Mouse (Mus musculus) embryonic facial prominence, embryonic 11.5 days (tissue): ENCODE measurements around the gene Anpep. TPM values are rescaled to one million over a fixed set of nuclear protein-coding genes. Genes with fewer than 3 reads are reported as not detected.

Experiments
- ATAC-seq: fragments of 200-750 bp; cut with Nextera tagmentation; replicated peaks from 2 replicates; pipeline ENCODE4 v1.8.0; 2017; ENCODE audit warnings: low read depth; ENCODE audit not compliant: insufficient number of reproducible peaks, low FRiP score, low TSS enrichment
- DNase-seq: peaks from one replicate; pipeline ENCODE4 v3.0.0-alpha.2; 2015; ENCODE audit warnings: low spot score
- H3K27ac ChIP-seq: fragments of 300-500 bp; sonication (generic); replicated peaks from 2 replicates; pipeline ENCODE4 v1.5.1; 2014; ENCODE audit warnings: mild to moderate bottlenecking, low read depth, low read length, control low read depth
- H3K27me3 ChIP-seq: fragments of 300-500 bp; sonication (generic); 2 replicates; pipeline ENCODE4 v1.6.1; 2014; ENCODE audit warnings: mild to moderate bottlenecking, low read length, moderate library complexity, mixed read lengths; ENCODE audit not compliant: control insufficient read depth, insufficient read depth
- H3K36me3 ChIP-seq: fragments of 300-500 bp; sonication (generic); replicated peaks from 2 replicates; pipeline ENCODE4 v1.6.1; 2014; ENCODE audit warnings: low read depth, mild to moderate bottlenecking, low read length, moderate library complexity, mixed read lengths; ENCODE audit not compliant: control insufficient read depth, insufficient read depth
- H3K4me1 ChIP-seq: fragments of 300-500 bp; sonication (generic); 2 replicates; pipeline ENCODE4 v1.6.1; 2014; ENCODE audit warnings: low read length, mixed read lengths; ENCODE audit not compliant: control insufficient read depth, insufficient read depth
- H3K4me2 ChIP-seq: fragments of 300-500 bp; sonication (generic); 2 replicates; pipeline ENCODE4 v1.6.1; 2014; ENCODE audit warnings: low read depth, mild to moderate bottlenecking, control low read depth, low read length, moderate library complexity
- H3K4me3 ChIP-seq: fragments of 300-500 bp; sonication (generic); 2 replicates; pipeline ENCODE4 v1.5.1; 2014; ENCODE audit warnings: low read depth, low read length, control low read depth
- H3K9ac ChIP-seq: fragments of 300-500 bp; sonication (generic); replicated peaks from 2 replicates; pipeline ENCODE4 v1.6.1; 2014; ENCODE audit warnings: mild to moderate bottlenecking, control low read depth, low read length
- H3K9me3 ChIP-seq: fragments of 300-500 bp; sonication (generic); replicated peaks from 2 replicates; pipeline ENCODE4 v1.6.1; 2016; ENCODE audit warnings: mild to moderate bottlenecking, low read length, inconsistent platforms, mixed read lengths; ENCODE audit not compliant: control insufficient read depth
- WGBS: fragments of 180-500 bp; shearing (Covaris S2); extraction: QIAGEN DNeasy Blood & Tissue Kit; methylation state at CpG from one replicate; pipeline ENCODE4 v1.1.7; 2014; 5-methylcytosine and 5-hydroxymethylcytosine counted together
- polyA plus RNA-seq: library from polyadenylated mRNA; unstranded; fragments of >200 nt; fragmentation: Nextera tagmentation; extraction: Ambion mirVana; gene quantifications from 2 replicates; pipeline ENCODE4 v1.2.1, GENCODE M21; 2014

Gene Anpep
- polyA plus RNA-seq, 1 experiment from 2014 or later: 7.5 TPM

DNA sequence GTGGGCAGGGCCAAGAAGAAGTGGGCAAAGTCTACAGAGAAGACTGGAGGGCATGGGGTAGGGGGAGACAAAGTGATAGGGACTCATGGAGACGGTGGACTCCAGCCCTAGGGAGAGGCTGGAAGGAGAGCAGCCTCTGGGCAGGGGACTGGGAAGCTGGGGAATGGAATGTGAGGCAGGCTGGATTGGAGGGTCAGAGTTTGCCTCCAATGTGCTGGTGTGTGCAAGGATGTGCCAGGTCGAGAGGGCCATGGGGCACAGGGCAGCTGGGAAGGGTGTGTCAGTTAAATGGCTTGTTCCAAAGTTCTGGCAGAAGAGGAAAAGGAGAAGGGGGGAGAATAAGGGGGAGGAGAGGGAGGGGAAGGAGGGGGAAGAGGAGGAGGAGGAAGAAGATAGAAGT, 23.6 kb downstream of the Anpep start:
- Histone ChIP-seq H3K27me3 (no peaks in the 10 kb centered on the region), H3K9ac (no peak overlapping the region), H3K4me3 (no peak overlapping the region), H3K9me3 (no peaks in the 10 kb centered on the region), H3K36me3 (no peaks in the 10 kb centered on the region; the same call in 1 of the 2 replicates), H3K27ac (no peak overlapping the region), H3K4me2 (no peak overlapping the region), H3K4me1 (no peaks in the 10 kb centered on the region)
- 57% methylated on average over 2 of the region's 2 CpGs for WGBS
- ATAC-seq (no peak), DNase-seq (no peak)

DNA sequence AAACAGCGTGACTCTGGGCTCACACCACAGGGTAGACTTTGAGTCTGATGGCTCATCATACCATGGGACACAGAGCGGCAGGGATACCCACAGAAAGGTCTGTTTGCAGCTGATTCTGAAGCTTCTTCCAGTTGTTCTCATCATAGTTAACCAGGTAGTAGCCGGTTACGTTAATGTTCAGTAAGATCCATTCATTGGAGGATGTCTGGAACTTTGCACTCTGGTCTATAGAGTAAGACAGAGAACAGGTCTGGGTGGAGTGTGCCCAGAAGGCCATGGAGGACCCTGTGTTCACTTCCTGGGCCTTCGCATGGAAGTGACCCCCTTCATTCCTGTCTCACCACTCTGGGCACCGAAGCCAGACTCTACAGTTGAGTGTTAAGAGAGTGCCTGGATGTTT, 25.7 kb downstream of the Anpep start:
- Histone ChIP-seq H3K27me3 (no peaks in the 10 kb centered on the region), H3K27ac (no peak overlapping the region), H3K36me3 (no peaks in the 10 kb centered on the region), H3K9me3 (no peaks in the 10 kb centered on the region), H3K4me2 (no peak overlapping the region), H3K9ac (no peak overlapping the region), H3K4me3 (no peak overlapping the region), H3K4me1 (no peaks in the 10 kb centered on the region)
- DNase-seq (no peak), ATAC-seq (no peak)
- WGBS: 95% methylated on average over 6 of the region's 6 CpGs

DNA sequence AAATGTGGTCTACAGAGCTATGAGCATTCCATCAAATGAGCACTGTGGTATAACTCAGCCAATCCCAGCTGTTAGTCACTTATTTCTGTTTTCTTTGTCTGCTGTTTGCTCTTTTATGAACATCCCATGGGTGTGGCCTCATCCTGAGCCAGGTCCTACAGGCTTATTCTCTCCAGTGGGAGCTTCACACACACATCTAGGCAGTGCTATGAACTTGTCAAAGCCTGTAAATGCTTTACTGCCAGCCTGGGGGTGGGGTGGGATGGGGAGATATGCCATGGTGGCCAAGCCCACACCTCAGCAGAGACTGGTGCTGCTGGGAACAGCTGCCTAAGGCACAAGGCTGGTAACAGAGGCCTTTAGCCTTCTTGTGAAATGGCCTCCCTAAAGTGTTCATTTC, 27.9 kb downstream of the Anpep start:
- Histone ChIP-seq H3K9me3 (no peaks in the 10 kb centered on the region), H3K27ac (no peak overlapping the region), H3K4me2 (no peak overlapping the region), H3K4me3 (no peak overlapping the region), H3K9ac (no peak overlapping the region), H3K27me3 (no peaks in the 10 kb centered on the region), H3K4me1 (no peaks in the 10 kb centered on the region), H3K36me3 (no peaks in the 10 kb centered on the region)
- DNase-seq: no peak
- no peak for ATAC-seq

DNA sequence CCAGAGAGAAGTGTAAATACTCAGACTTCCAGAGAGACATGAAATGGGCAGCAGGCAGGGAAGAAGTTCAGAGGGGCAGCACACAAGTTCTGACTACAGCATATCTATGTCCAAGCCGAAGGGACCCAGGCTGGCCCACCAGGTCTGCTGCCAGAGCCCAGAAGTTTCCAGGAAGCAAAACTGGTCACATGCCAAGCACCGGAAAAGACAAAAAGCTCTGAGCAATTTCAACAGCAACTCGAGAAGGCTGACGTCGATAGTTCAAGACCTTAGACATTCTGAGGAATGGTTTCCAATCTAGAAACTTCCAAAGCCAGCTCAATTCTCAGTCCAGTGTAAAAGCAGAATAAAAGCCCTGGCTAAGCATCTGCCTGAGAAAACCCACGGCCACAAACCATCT, 29.3 kb downstream of the Anpep start:
- Histone ChIP-seq H3K4me3 (no peak overlapping the region), H3K27ac (no peak overlapping the region), H3K27me3 (no peaks in the 10 kb centered on the region), H3K9me3 (no peaks in the 10 kb centered on the region), H3K4me1 (no peaks in the 10 kb centered on the region), H3K4me2 (no peak overlapping the region), H3K9ac (no peak overlapping the region), H3K36me3 (no peaks in the 10 kb centered on the region)
- ATAC-seq (no peak), DNase-seq (no peak)
- WGBS: 76% methylated on average over 6 of the region's 6 CpGs

DNA sequence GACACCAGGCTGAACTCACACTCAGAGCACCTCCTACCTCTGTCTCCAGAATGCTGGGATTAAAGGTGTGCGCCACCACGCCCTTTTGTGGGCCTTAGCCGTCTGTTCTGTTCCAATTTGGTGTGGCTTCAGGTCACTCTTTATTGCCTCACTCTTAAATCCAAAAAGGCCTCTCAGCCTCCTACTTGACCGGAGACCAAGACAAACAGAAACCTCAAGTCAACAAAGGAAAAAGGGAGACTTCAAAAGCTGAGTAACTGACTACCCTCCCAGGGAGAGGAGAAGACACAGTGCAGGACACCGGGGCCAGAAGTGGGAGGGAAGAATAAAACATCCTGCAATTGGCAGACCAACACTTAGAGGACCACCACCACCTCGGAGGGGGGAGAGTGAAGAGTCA, 29.7 kb downstream of the Anpep start:
- Histone ChIP-seq H3K27ac (no peak overlapping the region), H3K9me3 (no peaks in the 10 kb centered on the region), H3K9ac (no peak overlapping the region), H3K4me1 (no peaks in the 10 kb centered on the region), H3K4me2 (no peak overlapping the region), H3K27me3 (no peaks in the 10 kb centered on the region), H3K4me3 (no peak overlapping the region), H3K36me3 (no peaks in the 10 kb centered on the region)
- ATAC-seq (no peak), DNase-seq (no peak)
- 76% methylated on average over 6 of the region's 6 CpGs for WGBS

DNA sequence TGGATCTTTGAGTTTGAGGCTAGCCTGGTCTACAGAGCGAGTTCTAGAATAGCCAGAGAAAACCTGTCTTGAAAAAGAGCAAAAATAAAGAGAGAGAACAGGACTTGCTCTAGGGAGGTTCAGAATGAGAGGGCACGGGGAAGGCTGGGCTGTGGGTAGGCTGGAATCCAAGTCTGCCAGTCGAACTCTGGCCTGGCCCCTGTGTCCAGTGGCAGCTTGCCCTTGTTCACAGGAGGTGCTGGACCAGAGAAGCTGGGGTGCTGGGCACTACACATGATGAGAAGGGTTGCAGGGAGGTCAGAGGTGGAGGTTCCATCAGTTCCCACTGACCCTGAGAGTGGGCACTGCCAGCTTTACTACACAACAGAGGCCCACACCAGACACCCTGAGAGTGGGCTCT, 32.5 kb downstream of the Anpep start:
- WGBS: 69% methylated on average over 3 of the region's 3 CpGs
- ATAC-seq: no peak
- H3K4me3 ChIP-seq: no peak overlapping the region
- no peaks in the 10 kb centered on the region for H3K27me3 ChIP-seq
- no peak overlapping the region for H3K27ac ChIP-seq
- H3K9ac ChIP-seq: no peak overlapping the region
- H3K9me3 ChIP-seq: no peaks in the 10 kb centered on the region
- no peaks in the 10 kb centered on the region for H3K36me3 ChIP-seq
- H3K4me1 ChIP-seq: no peaks in the 10 kb centered on the region
- H3K4me2 ChIP-seq: no peak overlapping the region
- DNase-seq: no peak

DNA sequence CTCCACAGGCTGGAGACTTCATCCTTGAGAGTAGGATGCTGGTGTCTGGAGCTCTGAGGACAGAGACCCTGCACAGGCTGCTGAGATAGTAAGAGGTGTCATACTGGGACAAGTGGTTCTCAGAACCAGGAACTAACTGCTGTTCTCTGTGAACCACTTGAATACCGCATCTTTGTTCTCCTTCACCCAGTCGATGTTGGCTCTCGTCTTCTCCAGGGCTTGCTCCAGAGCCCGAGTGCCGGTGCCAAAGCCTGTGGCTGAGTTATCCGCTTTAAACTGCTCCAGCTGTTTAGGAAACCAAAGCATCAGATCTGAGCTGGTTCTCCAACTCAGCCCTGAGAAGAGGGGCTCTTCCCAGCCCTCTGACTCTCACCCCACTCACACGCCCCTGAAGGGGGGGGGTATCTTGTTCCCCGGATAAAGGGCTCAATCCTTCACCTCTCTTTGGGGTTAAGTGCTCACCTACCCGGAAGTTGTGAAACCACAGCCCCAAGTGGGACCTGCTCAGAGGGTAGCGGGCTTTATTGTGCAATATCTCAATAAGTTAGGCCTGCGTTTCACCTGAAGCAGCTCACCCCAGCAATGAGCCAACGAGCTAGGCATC, 38.7 kb downstream of the Anpep start:
- 86% methylated on average over 12 of the region's 12 CpGs for WGBS
- ATAC-seq: no peak
- Histone ChIP-seq H3K4me3 (no peak overlapping the region), H3K4me1 (peaks cover 3% of the 10 kb centered on the region; the same call in 1 of the 2 replicates), H3K9me3 (no peaks in the 10 kb centered on the region), H3K4me2 (no peak overlapping the region), H3K36me3 (no peaks in the 10 kb centered on the region), H3K27me3 (no peaks in the 10 kb centered on the region), H3K27ac (no peak overlapping the region), H3K9ac (no peak overlapping the region)
- DNase-seq: no peak

DNA sequence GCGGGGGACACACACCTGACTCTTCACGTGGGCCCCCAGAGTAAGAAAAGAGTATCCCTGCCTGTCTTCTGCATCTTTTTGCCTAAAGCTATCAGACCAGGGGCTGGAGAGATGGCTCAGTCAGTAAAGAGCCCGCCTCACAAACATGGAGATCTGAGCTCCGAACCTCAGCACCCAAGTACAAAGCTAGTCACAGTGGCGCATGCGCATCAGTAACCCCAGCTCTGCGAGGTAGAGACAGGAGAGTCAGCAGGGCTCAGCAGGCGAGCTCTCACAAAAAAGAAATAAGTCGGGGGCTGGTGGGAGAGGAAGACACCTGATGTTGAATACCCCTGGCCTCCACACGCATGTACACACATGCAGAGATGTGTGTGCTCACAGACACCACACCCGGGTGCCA, 40.9 kb downstream of the Anpep start:
- H3K4me1 ChIP-seq: peaks cover 3% of the 10 kb centered on the region; the same call in 1 of the 2 replicates
- no peaks in the 10 kb centered on the region for H3K36me3 ChIP-seq
- ATAC-seq (no peak), DNase-seq (peak; percentile 16)
- H3K4me2 ChIP-seq: no peak overlapping the region
- no peak overlapping the region for H3K9ac ChIP-seq
- no peaks in the 10 kb centered on the region for H3K9me3 ChIP-seq
- no peaks in the 10 kb centered on the region for H3K27me3 ChIP-seq
- no peak overlapping the region for H3K27ac ChIP-seq
- WGBS: 38% methylated on average over 11 of the region's 11 CpGs
- H3K4me3 ChIP-seq: no peak overlapping the region
